Mouse (Mus musculus) cerebellum, adult 2 months (tissue): ENCODE data around the gene Hhatl.

Experiments
- CTCF ChIP-seq: fragments of 200-500 bp; IDR thresholded peaks from 2 replicates; pipeline ENCODE4 v1.5.1; 2011; ENCODE audit warnings: low read depth, mild to moderate bottlenecking, control low read depth, low read length, moderate library complexity, borderline replicate concordance; ENCODE audit not compliant: insufficient read depth
- POLR2A ChIP-seq: fragments of 200-500 bp; IDR thresholded peaks from 2 replicates; pipeline ENCODE4 v1.6.1; 2011; ENCODE audit warnings: low read length, control low read depth, borderline replicate concordance; ENCODE audit not compliant: insufficient read depth

- TF ChIP-seq CTCF: no peak
- TF ChIP-seq POLR2A: no peak
These were observed 30.5 kb downstream of the Hhatl start for GRCm38 (mm10) chr9:121761787-121762186.
